Mouse (Mus musculus): ENCODE data around the gene Ablim2.

Gene Ablim2

DNA sequence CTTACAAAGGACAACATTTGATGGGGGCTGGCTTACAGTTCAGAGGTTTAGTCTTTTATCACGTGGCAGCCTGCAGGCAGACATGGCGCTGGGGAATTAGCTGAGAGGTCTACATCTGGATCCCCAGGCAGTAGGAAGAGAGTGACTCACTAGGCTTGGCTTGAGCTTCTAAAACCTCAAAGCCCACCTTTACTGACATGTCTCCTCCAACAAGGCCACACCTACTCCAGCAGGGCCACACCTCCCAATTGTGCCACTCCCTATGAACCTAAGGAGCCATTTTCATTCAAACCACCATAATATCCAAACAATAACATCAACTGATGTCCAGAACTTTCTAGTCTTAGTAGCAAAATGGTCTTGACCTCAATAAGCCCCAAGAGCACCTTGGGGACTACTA, 12.6 kb downstream of the Ablim2 start:
- DNase-seq (ENCODE audit: low spot score in 2 of 2) = no peak

DNA sequence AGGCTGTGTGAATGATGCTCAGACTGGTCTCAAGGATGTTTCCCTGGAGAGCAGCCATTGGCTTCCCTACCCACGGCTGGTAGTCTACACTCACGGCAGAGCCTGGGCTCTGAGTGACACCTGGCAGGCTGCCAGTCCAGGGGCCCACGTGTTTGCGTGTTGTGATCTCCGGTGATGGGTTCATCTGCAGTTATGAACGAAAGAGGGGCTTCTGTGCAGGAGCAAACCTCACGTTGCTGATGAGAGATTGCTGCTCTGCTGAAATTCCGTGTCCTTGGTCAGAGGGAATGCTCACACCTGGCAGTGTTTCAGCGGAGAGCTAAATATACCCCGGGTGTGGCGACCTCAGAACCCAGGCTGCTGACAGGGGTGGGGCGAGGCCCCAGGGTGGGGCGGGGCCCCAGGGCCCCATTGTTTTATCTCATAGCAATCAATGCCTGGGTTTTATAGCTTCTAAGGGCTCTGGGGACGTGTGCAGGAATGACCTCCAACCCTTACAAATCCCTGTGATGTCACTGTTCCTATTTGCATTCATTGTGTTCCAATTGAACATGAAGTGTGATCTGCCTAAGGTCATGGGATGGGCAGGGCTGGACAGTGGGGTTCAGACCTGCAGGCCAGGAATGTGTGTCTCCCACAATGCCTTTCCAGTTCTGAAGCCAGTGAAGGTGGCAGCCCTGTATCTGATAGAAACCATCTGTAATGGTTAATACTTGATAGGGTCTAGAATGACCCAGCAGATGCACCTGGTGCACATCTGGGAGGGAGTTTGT, 13.4 kb downstream of the Ablim2 start:
- no peak for DNase-seq (ENCODE audit: low spot score in 2 of 2)

DNA sequence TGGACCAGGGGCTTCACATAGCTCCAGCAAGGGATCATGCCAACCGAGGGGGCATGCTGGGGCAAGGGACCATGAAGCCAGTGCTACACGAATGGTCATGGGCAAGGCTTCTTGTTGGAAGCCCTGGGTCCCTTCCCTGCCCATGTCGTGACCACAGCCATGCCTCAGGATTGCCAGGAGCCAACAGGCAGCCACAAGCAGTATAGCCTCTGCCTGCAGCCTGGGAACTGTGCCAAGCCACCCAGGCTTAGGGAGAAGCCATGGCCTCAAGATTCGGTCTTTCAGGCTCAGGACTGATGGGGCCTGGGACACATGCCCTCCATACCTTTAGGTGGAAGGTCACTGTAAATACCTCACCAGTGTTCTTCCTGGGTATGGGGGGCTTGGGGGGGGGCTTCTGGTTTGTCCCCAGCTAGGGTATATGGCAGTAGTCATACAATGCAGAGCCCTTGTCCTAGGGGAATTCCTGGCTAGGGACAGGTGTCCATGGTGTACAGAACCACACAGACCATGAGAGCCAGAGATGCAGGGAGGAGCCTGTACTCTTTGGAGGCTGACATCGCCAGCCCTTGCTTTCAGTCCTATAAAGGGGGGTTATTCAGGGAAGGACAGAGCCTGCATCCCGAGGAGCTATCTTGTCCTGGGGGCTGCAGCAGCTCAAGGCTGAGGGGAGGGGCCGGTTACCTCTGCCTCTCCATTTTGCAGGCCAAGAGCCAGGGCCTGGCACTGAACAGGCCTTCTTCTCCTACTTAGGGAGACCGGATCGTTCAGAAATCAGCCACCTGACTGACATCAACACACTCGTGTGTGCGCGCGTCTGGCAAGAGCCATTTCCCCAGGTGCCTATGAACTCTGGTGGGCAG, 15.8 kb downstream of the Ablim2 start:
- DNase-seq (ENCODE audit: low spot score in 2 of 2) = no peak

DNA sequence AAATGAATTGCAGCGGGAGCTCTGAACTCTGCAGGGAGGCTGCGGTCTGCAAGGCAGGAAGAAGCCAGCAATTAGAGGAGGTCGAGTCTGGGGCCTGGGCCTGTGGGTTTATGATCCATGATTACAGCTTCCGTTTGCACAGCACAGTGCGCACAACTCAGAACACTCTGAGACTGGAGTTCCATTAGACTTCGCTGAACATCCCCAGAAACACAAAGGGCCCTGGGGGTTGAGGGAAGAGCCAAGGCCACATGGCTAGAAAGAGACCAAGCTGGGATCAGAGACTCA, 16.4 kb downstream of the Ablim2 start:
- no peak for DNase-seq (ENCODE audit: low spot score in 2 of 2)

DNA sequence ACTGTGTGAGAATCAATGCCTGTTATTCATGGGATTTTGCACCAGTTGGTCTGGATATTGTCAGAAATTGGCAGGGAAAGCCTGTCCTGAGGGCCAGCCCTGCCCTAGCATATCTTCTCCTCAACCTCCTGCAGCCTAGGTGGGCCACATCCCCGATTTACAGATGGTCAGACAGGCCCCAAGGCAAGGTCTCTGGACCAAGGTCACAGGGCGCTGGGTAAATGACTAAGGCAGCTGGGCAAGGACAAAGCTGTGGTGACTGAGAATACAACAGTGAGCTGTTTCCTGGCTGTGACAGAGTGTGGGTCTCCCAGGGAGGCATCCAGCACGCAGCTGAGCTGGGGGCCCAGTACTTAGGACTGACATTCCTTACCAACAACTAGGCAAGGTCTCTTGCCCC, 23.4 kb downstream of the Ablim2 start:
- DNase-seq (ENCODE audit: low spot score in 2 of 2) = no peak

DNA sequence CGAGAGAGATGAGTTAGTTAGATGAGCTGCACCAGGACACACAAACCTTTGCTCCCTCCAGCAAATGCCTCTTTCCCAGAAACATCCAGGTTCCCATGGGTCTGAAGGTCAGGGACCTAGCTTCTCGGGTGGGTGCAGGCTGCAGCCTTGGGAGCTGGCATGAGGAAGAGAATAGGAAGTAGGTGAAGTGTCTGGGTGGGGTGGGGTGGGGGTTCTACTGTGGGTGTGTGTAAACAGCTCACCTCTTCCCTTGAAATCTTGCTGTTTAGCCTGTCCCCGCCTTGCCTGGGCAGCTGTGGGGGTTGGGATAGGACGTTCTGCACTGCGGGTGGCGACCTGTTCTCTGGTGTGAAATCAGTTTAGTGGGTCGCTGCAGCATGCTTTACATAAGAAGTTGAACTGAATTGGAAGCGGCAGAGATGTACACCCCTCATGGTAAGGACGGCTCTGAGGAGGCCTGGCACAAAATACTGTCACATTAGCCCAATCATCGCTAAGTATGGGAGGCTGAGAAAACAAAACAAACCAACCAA, 25.0 kb downstream of the Ablim2 start:
- no peak for DNase-seq (ENCODE audit: low spot score in 2 of 2)

DNA sequence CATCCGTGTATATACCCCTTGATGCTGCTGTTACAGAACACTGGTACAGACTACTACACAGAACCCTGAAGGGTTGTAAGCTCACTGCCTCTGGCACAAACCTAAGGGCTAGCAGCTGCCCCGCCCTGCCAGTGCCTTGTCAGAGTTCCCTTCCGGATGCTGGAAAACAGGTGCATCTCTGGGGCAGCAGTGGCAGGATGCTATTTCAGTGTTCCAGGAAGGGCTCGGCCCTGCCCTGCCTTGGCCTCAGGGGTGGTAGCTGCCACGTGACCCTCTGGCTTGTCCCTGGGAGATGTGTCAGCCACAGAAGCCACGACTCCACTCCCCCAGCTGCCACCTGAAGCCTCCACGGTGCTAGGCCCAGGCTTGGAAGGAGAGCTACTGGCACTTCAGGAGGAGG, 28.2 kb downstream of the Ablim2 start:
- DNase-seq (ENCODE audit: low spot score in 2 of 2) = no peak

DNA sequence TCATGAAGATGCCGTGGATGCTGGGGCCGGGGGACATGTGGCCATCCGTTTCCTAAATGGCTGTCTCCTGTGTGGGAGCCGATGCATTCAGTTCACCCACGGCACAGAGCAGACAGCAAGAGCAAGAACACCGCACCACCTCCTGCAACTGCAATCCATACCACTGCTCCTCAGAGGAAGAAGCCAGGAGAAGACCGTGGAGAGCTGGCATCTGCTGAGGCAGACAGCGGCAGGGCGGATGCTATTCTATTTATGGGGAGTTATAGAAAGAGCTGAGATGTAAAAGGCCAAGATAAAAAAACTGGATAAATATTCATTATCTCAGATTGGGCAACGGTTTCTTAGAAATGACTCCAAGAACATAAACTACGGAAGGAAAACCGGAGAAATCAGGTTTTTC, 30.2 kb downstream of the Ablim2 start:
- DNase-seq (ENCODE audit: low spot score in 2 of 2) = no peak

DNA sequence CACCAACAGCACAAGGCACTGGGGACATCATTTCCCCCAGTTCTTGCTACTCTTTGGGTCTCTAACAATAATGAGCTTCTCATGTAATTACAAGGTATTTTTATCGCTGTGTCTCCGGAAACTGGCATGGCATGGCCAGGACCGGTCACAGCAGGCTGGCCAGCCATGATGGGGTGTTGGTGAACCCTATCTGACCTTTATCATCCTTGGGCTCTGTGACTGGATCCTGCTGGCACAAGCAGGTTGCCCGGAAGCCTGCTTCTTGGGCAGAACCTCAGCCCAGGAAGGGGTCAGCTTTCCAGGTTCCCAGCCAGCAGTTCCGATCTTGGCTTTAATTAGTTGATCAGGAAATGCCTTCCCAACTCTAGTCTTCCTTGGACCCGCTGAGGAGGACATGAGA, 31.0 kb downstream of the Ablim2 start:
- DNase-seq (ENCODE audit: low spot score in 2 of 2) = no peak

DNA sequence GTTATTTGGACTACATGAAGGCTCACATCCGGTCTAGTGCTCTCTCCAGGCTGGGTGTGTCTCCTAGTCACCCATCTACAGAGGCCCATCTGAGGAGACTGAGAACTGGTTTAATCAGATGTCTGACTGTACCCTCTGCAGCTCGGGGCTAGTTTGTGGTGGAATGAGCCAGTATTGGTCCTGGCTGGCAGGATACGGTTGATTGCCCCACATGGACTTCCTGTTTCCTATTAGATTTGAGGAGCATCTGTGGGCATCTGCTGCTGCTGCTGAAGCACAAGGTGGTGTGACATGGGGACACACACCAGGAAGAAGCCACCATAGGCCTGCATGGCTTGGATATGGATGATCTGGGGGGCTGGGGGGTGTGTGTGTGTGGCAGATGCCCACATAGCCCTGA, 32.0 kb downstream of the Ablim2 start:
- DNase-seq (ENCODE audit: low spot score in 2 of 2) = no peak

DNA sequence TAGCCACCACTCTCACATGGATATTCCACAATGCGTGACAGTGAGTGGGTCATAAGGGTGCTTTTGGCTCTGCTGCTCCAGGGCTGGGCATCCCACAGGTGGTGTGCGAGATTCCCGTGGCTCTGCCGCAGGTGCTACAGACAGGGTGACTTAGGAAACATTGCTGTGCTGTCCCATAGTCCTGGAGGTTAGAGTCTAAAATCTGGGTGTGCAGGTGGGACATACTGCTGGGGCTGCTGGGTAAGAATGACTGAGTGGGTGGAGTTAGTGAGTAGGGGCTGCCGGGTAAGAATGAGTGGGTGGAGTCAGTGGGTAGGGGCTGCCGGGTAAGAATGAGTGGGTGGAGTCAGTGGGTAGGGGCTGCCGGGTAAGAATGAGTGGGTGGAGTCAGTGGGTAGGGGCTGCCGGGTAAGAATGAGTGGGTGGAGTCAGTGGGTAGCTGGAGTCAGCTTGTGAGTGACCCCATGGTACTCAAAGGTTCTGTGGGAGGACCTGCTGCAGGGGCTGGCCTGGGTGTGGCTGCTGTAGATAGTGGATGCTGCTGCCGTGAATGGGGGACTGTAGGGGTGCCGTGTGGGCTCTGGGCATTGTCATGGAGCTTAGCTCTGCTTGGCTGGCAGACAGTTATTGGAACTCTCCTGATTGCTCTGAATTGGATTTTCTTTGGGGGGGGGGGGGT, 32.8 kb downstream of the Ablim2 start:
- DNase-seq (ENCODE audit: low spot score in 2 of 2) = no peak

DNA sequence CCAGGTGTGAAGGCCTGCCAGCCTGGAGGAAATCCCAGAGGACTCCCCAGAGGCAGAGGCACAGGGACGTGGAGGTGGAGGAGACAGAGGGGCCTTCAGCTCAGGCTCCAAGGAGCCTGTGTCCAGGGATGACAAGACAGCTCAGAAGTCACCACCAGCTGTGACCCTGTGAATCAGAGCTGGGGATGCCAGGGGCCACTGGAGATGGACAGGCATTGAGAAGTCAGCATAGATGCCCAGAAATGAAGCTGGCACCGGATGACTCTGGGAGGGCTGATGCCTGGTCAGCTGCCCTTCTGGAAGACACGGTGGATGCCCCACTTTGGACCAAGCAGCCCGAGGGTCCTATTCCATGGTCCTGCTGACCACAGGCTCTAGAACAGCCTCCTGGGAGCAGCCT, 36.3 kb downstream of the Ablim2 start:
- DNase-seq (ENCODE audit: low spot score in 2 of 2) = no peak

DNA sequence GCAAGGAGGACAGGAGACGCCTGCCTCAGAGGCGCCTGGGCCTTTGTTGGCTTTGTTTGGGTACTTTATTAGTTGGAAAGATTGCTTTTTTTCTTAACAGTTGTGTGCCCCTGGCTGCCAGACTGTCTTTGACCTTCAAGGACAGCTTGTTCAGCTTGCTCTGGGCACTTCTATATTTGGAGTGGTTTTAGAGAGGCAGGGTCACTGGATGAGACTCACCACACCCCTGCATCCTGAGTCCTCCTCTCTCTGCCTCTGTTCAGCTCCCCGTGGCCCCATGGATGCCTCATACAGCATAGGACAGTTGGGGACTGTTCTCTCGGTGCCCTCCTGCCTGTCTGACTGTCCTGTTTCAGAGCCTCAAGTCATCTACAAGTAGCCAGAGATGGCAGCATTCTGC, 37.3 kb downstream of the Ablim2 start:
- no peak for DNase-seq (ENCODE audit: low spot score in 2 of 2)

DNA sequence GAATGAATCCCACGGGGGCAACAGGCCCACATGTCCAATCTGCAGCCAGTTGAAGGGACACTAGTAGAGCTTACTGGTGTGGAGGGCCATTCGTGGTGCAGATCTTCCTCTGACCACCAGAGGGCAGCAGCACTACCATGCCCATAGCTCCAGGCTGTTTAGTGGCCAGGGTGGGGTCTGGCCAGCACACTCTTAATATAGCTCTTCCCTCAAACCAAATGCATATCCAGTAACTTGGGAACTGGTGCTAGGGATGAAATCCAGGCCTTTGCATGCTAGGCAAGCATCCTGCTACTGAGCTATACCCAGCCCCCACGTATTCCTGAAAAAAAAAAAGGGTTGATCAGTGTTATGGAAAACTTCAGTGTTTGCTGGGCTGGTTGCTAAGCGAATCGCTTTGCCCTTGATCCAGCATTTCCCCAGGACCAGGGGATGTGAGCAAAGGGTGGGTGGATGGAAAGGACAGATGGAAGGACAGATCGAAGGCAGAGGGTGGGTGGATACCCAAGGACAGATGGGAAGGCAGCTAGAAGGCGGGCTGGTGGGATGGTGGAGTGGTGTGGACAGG, 37.9 kb downstream of the Ablim2 start:
- peak in 1 of 2 experiments; percentile 35 for DNase-seq (ENCODE audit: low spot score in 2 of 2)

DNA sequence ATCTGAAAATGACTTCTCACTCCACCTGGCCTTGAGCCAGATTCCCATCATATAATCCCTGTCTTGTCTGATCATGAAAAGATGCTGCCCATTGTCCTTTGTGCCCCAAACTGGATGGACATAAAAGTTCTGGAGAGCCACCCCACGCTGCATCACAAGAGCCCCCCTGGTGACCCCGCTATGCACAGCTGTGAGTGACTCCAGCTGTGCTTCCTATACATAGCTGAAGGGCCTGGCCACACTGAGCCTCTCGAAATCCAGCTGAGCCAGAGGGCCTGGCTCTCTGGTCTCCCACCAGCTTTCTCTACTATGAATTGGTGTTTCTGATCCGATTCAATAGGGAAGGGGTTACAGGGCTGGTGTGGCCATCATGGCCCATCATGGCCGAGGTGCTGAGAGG, 38.5 kb downstream of the Ablim2 start:
- DNase-seq (ENCODE audit: low spot score in 2 of 2) = no peak

DNA sequence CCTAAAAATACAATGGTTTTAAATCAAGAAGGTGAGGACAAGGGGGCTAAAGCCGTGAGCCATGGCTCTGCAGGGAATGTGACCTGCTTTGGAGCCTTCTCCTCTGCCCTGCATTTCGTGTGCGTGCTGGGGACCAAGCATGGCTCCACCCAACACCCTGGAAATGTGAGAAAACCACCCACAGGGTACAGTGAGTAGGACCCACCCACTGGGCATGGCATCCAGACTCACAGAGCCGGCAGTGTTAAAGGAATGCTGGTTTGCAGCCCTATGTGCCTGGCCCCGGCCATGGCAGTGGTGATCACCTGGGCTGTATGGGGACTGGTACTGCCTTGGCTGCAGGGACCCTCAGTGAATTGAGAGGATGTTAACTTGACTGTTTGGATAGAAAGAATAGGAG, 41.4 kb downstream of the Ablim2 start:
- DNase-seq (ENCODE audit: low spot score in 2 of 2) = no peak

DNA sequence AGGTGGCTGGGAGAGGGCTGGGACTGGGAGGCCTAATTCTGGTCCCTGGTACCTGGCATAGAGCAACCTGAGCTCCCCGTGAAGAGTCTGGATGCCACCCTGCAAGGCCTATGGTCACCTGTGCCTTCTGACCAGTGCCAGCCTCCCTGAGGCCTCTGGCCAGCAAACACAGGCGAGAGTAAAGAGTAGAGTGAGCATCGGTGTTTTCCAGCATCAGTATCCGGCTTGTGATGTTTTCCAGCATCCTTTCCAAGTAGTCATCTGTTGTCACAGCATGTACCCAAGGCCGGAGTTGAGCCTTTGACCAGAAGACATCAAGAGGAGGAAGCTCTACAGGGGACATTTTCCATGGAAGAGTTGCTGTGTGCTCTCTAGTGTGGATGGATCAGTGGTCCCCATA, 45.7 kb downstream of the Ablim2 start:
- no peak for DNase-seq (ENCODE audit: low spot score in 2 of 2)

DNA sequence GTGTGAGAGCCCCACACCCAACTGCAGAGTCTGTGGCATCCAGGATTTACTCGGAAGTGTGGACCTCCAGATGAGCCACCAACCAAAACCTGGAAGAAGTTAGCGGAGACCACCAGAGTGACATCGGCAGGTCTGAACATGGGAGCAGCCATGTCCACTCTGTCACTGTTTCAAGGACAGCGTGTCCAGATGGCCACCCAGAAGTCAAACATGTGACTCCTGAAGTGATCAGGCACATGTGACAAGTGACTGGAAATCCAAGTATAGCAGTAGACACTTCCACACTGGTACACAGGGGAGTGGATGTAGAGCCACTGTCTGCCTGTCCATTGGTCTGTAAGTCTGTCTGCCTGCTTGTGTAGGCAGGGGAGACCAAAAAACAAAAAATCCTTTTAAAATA, 47.0 kb downstream of the Ablim2 start:
- DNase-seq (ENCODE audit: low spot score in 2 of 2) = no peak

DNA sequence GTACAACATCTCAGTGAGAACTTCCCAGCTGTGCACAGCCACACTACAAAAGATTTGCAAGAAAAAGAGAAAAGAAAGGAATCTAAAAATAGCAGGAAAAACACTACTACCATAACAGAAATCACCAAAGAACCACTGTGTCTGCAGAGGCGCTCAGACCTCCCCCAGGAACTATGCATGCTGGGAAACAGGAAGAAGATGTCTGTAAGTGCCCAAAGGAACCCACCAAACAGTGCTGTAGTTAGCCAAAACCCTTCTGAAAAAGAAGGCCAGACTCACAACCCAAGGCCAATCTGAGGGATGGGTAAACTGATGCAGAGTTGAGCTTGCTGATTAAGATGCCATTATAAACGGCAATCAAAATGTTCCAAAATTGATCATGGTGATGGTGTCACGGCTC, 47.5 kb downstream of the Ablim2 start:
- DNase-seq (ENCODE audit: low spot score in 2 of 2) = no peak

DNA sequence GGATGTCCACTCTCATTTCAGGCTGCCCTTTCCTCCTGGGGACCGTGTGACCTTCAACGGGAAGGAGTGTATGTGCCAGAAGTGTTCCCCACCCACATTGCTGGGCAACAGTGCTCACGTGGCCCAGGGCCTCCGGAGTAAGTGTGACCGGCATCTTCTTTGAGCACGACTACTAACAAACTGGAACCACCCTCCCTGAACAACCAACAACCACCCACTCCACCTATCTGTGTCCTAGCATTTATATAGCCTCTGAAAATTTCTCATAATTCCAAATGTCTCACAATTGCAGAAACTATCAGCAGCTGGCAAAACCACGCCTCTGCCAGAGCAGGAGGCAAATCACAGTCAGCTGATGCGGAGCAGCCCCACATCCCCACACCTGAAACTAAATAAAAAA, 49.3 kb downstream of the Ablim2 start:
- no peak for DNase-seq (ENCODE audit: low spot score in 2 of 2)

DNA sequence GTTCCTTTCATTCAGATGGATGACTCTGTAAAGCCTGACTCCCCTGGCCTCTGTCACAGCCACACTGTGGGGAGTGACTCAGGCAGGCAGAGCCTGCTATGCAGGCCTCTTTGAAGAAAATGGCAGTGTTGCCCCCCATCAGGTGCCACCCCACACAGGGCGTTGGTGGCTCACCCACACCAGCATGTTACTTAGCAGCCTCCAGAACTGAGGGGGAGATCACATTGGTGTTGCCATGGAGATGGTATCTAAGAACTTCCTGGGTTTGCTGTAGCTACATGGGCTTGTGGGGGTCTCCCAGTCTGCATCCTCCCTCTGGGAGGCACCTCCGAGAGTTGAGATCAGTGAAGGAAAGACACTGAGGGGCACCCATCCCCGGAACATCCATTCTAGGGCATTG, 52.8 kb downstream of the Ablim2 start:
- no peak for DNase-seq (ENCODE audit: low spot score in 2 of 2)

DNA sequence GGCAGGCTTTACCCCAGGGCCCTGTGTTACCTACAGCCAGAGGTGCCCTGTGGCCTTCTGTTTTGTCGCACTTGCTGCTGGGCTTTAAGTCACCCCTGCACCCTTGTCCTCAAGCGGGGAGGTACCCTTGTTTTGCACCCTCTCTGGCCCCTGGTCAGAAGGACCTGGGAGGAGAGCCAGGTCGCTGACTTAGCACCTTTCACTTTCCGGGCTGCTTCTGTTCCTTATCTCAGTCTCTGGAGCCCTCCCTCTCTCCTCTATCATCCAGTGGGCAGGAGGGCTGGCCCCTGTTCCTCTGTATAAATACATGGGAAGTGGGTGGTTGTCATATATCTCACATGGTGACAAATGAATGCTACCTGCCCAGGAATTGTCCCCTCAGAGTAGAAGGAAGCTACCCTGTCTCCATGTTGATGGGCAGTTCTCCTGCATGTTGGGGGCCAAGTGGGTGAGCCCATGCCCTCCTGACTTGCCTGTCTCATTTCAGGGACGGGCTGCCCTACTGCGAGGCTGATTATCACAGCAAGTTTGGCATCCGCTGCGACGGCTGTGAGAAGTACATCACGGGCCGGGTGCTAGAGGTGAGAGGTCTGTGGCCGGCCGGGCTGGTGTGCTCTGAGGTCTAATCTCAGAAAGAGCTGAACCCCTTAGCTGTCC, 54.1 kb downstream of the Ablim2 start:
- no peak for DNase-seq (ENCODE audit: low spot score in 2 of 2)

Measured in urinary bladder, adult 18-20 months (tissue).